Mouse (Mus musculus): ENCODE measurements at regions not wholly inside any gene's neighbourhood (a gene's known extent, or its start where the extent isn't known, plus 50 kb on each side); places are given as distances from the start of the nearest gene placed in this dataset.

GRCm38 (mm10) chr9:47119253-47119652, 120.7 kb downstream of the Gm4791 start:
- Histone ChIP-seq H3ac (ENCODE audit: control insufficient read depth, insufficient read length, low read depth) (no peak overlapping the region), H3K36me3 (ENCODE audit: control insufficient read depth, insufficient read depth) (no peaks in the 10 kb centered on the region), H3K79me2 (ENCODE audit: control insufficient read depth, insufficient read depth) (no peaks in the 10 kb centered on the region), H3K4me3 (ENCODE audit: insufficient read depth, poor library complexity, severe bottlenecking) (no peak overlapping the region), H3K27me3 (ENCODE audit: control insufficient read depth, insufficient read depth, insufficient read length) (no peaks in the 10 kb centered on the region), H3K79me3 (ENCODE audit: low read depth) (no peaks in the 10 kb centered on the region)
- no peak for TF ChIP-seq MYOG (IDR thresholded peaks at IDR 0.05; ENCODE audit: control insufficient read depth, extremely low read depth, insufficient read length)
- no peak for TF ChIP-seq CEBPB (IDR thresholded peaks at IDR 0.05; ENCODE audit: low read depth)

- no peak overlapping the region for H3ac ChIP-seq (ENCODE audit: control insufficient read depth, insufficient read length, low read depth)
- no peaks in the 10 kb centered on the region for H3K27me3 ChIP-seq (ENCODE audit: control insufficient read depth, insufficient read depth, insufficient read length)
- no peaks in the 10 kb centered on the region for H3K79me2 ChIP-seq (ENCODE audit: control insufficient read depth, insufficient read depth)
- no peaks in the 10 kb centered on the region for H3K36me3 ChIP-seq (ENCODE audit: control insufficient read depth, insufficient read depth)
- no peak for TF ChIP-seq MYOD1 (IDR thresholded peaks at IDR 0.05; ENCODE audit: control insufficient read depth, insufficient read length, low read depth)
- TF ChIP-seq MYOG (IDR thresholded peaks at IDR 0.05; ENCODE audit: control insufficient read depth, extremely low read depth, insufficient read length) = no peak
- no peak for TF ChIP-seq FOSL1 (IDR thresholded peaks at IDR 0.05; ENCODE audit: insufficient read depth, low read length, poor library complexity, severe bottlenecking)
- TF ChIP-seq CTCF (IDR thresholded peaks at IDR 0.05; ENCODE audit: control insufficient read depth, insufficient read depth, insufficient read length) = no peak
- TF ChIP-seq USF1 (IDR thresholded peaks at IDR 0.05; ENCODE audit: low read depth) = no peak
- no peak for TF ChIP-seq CEBPB (IDR thresholded peaks at IDR 0.05; ENCODE audit: low read depth)
- no peak for TF ChIP-seq MAX (IDR thresholded peaks at IDR 0.05)
- no peaks in the 10 kb centered on the region for H3K79me3 ChIP-seq (ENCODE audit: low read depth)
- H3K4me3 ChIP-seq (ENCODE audit: insufficient read depth, poor library complexity, severe bottlenecking) = no peak overlapping the region
Observed at GRCm38 (mm10) chr9:47123113-47123512, 124.6 kb downstream of the Gm4791 start.

GRCm38 (mm10) chr9:47125517-47125916, 127.0 kb downstream of the Gm4791 start:
- H3K79me3 ChIP-seq (ENCODE audit: low read depth) = no peaks in the 10 kb centered on the region
- H3K79me2 ChIP-seq (ENCODE audit: control insufficient read depth, insufficient read depth) = no peaks in the 10 kb centered on the region
- H3ac ChIP-seq (ENCODE audit: control insufficient read depth, insufficient read length, low read depth) = no peak overlapping the region
- H3K36me3 ChIP-seq (ENCODE audit: control insufficient read depth, insufficient read depth) = no peaks in the 10 kb centered on the region
- TF ChIP-seq MAX (IDR thresholded peaks at IDR 0.05) (no peak), FOSL1 (IDR thresholded peaks at IDR 0.05; ENCODE audit: insufficient read depth, low read length, poor library complexity, severe bottlenecking) (no peak), MYOD1 (IDR thresholded peaks at IDR 0.05; ENCODE audit: control insufficient read depth, insufficient read length, low read depth) (no peak), CTCF (IDR thresholded peaks at IDR 0.05; ENCODE audit: control insufficient read depth, insufficient read depth, insufficient read length) (no peak), MYOG (IDR thresholded peaks at IDR 0.05; ENCODE audit: control insufficient read depth, extremely low read depth, insufficient read length) (no peak), USF1 (IDR thresholded peaks at IDR 0.05; ENCODE audit: low read depth) (no peak), CEBPB (IDR thresholded peaks at IDR 0.05; ENCODE audit: low read depth) (no peak)
- H3K27me3 ChIP-seq (ENCODE audit: control insufficient read depth, insufficient read depth, insufficient read length) = no peaks in the 10 kb centered on the region
- H3K4me3 ChIP-seq (ENCODE audit: insufficient read depth, poor library complexity, severe bottlenecking) = no peak overlapping the region

GRCm38 (mm10) chr9:47126236-47126635, 127.7 kb downstream of the Gm4791 start:
- Histone ChIP-seq H3K27me3 (ENCODE audit: control insufficient read depth, insufficient read depth, insufficient read length) (no peaks in the 10 kb centered on the region), H3K79me3 (ENCODE audit: low read depth) (no peaks in the 10 kb centered on the region), H3ac (ENCODE audit: control insufficient read depth, insufficient read length, low read depth) (no peak overlapping the region), H3K79me2 (ENCODE audit: control insufficient read depth, insufficient read depth) (no peaks in the 10 kb centered on the region), H3K4me3 (ENCODE audit: insufficient read depth, poor library complexity, severe bottlenecking) (no peak overlapping the region), H3K36me3 (ENCODE audit: control insufficient read depth, insufficient read depth) (no peaks in the 10 kb centered on the region)
- no peak for TF ChIP-seq MAX (IDR thresholded peaks at IDR 0.05)
- no peak for TF ChIP-seq MYOG (IDR thresholded peaks at IDR 0.05; ENCODE audit: control insufficient read depth, extremely low read depth, insufficient read length)
- TF ChIP-seq MYOD1 (IDR thresholded peaks at IDR 0.05; ENCODE audit: control insufficient read depth, insufficient read length, low read depth) = no peak
- no peak for TF ChIP-seq USF1 (IDR thresholded peaks at IDR 0.05; ENCODE audit: low read depth)
- no peak for TF ChIP-seq CEBPB (IDR thresholded peaks at IDR 0.05; ENCODE audit: low read depth)
- no peak for TF ChIP-seq CTCF (IDR thresholded peaks at IDR 0.05; ENCODE audit: control insufficient read depth, insufficient read depth, insufficient read length)
- TF ChIP-seq FOSL1 (IDR thresholded peaks at IDR 0.05; ENCODE audit: insufficient read depth, low read length, poor library complexity, severe bottlenecking) = no peak

- H3K4me3 ChIP-seq (ENCODE audit: insufficient read depth, poor library complexity, severe bottlenecking) = no peak overlapping the region
- no peaks in the 10 kb centered on the region for H3K79me3 ChIP-seq (ENCODE audit: low read depth)
- no peaks in the 10 kb centered on the region for H3K36me3 ChIP-seq (ENCODE audit: control insufficient read depth, insufficient read depth)
- no peaks in the 10 kb centered on the region for H3K27me3 ChIP-seq (ENCODE audit: control insufficient read depth, insufficient read depth, insufficient read length)
- H3K79me2 ChIP-seq (ENCODE audit: control insufficient read depth, insufficient read depth) = no peaks in the 10 kb centered on the region
- TF ChIP-seq CTCF (IDR thresholded peaks at IDR 0.05; ENCODE audit: control insufficient read depth, insufficient read depth, insufficient read length) (no peak), USF1 (IDR thresholded peaks at IDR 0.05; ENCODE audit: low read depth) (no peak), CEBPB (IDR thresholded peaks at IDR 0.05; ENCODE audit: low read depth) (no peak), MAX (IDR thresholded peaks at IDR 0.05) (no peak)
- no peak overlapping the region for H3ac ChIP-seq (ENCODE audit: control insufficient read depth, insufficient read length, low read depth)
Observed at GRCm38 (mm10) chr9:47127756-47128424, 129.3 kb downstream of the Gm4791 start.

- H3K36me3 ChIP-seq (ENCODE audit: control insufficient read depth, insufficient read depth) = no peaks in the 10 kb centered on the region
- no peak overlapping the region for H3ac ChIP-seq (ENCODE audit: control insufficient read depth, insufficient read length, low read depth)
Observed at GRCm38 (mm10) chr9:47129101-47129500, 130.6 kb downstream of the Gm4791 start.

More at GRCm38 (mm10) chr9:47129101-47129500, 130.6 kb downstream of the Gm4791 start:
- H3K79me3 ChIP-seq (ENCODE audit: low read depth) = no peaks in the 10 kb centered on the region
- peaks cover 3% of the 10 kb centered on the region for H3K27me3 ChIP-seq (ENCODE audit: control insufficient read depth, insufficient read depth, insufficient read length)
- no peak overlapping the region for H3K4me3 ChIP-seq (ENCODE audit: insufficient read depth, poor library complexity, severe bottlenecking)
- no peaks in the 10 kb centered on the region for H3K79me2 ChIP-seq (ENCODE audit: control insufficient read depth, insufficient read depth)
- TF ChIP-seq CTCF (IDR thresholded peaks at IDR 0.05; ENCODE audit: control insufficient read depth, insufficient read depth, insufficient read length) (no peak), FOSL1 (IDR thresholded peaks at IDR 0.05; ENCODE audit: insufficient read depth, low read length, poor library complexity, severe bottlenecking) (no peak)
